Mouse (Mus musculus): ENCODE measurements around the gene Eef1akmt1. TPM values are rescaled to one million over a fixed set of nuclear protein-coding genes. Genes with fewer than 3 reads are reported as not detected.

Gene Eef1akmt1
- total RNA-seq (2014; rRNA removed) (26.2 and 39.2 TPM in 2 replicates), polyA plus RNA-seq (2015; fragmentation: Nextera tagmentation; extraction: Ambion mirVana) (63.8 and 73.7 TPM in 2 replicates)

DNA sequence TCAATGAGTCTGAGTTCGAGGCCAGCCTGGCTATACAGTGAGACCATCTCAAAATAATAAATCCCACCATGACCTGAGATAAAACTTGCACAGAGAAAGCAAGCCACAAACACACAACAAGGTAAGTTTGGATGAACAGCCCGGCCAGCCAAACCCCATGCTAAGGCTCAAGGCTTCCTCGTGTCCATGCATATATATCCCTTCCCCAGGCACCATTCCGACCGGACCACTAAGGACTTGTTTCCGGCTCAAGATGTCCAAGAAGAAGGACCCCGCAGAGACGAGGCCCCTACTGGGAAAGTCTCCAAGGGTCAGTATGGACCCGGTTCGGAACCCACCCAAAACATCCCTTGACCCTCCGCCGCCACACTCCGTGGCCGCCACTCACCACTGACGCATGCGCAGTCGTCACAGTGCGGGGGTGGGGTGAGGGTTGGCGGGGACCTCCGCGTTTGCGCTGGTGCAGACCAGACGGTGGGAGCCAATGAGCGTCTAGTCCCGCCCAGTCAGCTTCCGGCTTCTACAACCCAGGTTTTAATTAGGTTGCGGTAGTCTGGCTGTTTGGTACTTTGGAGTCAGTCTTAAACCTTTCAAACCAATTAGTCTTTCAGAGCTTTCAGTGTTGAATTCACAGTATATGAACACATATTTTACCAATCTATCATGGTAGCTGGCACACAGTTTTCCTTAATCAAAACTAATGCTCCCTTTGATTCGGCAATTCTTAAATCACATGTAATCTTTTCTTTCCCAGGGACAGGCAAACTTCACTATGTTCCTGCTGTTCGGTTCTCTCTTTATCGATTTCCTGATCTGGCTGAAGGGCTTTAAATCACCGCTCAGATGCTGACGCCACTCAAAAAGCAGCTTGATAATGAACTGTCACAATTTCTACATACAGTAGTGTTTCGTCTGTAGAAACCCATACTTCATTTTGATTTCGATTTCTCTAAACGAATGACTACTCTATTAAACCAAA, at the start of gene Eef1akmt1:
Gene Eef1akmt1, minus strand, starts transcription at position 458 of the 979 bp plus-strand sequence.
- no peak for TF ChIP-seq CTCF (IDR thresholded peaks at IDR 0.05)
- 8% methylated on average over 35 of the region's 35 CpGs for WGBS
- H3K27ac ChIP-seq (ENCODE audit: low read depth, low read length) = peak within 1 kb of the TSS; percentile 73
- no peaks in the 10 kb centered on the region for H3K4me1 ChIP-seq (ENCODE audit: insufficient read depth, low read length)
- H3K4me3 ChIP-seq (ENCODE audit: low read depth, low read length) = peak within 1 kb of the TSS; percentile 65
- H3K9ac ChIP-seq (replicated peaks; ENCODE audit: low read length, poor library complexity, severe bottlenecking) = peak within 1 kb of the TSS; percentile 71
- no peaks in the 10 kb centered on the region for H3K36me3 ChIP-seq (ENCODE audit: insufficient read depth, low read length)
- DNase-seq (ENCODE audit: low spot score) (peak; percentile 97), ATAC-seq (ENCODE audit: low FRiP score) (peak; percentile 99)
- H3K4me2 ChIP-seq (ENCODE audit: low read depth, low read length, poor library complexity, severe bottlenecking) = peak within 1 kb of the TSS; percentile 62
- H3K27me3 ChIP-seq (ENCODE audit: insufficient read depth, low read length) = no peaks in the 10 kb centered on the region
- H3K9me3 ChIP-seq (ENCODE audit: low read length) = no peaks in the 10 kb centered on the region

DNA sequence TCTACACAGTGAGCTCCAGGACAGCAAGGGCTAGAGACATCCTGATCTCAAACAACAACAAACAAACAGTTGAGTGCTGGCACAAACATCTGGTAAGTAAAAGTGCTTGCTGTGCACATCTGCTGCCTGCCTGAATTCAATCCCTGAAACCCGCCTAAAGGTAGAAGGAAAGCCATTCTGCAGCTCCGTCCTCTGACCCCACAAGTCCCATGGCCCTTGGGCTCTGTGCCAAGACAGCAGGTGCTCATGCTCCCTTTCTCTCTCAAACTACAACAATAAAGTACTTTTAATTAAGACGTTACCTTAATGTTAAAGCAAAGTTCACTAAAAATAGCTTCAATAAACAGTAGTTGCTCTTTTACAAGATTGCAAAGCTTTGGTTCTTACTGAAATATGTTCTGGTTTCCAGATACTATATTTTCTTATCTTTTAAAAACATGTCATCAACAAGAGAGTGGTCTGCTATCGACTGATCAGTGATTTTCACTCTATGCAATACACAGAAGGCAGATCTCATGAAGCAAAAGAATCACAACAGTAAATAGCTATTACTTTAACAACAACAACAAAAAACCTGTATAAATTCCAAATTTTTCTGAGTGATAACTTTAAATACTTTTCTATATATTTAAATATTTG, 49.3 kb upstream of the Eef1akmt1 start:
- Histone ChIP-seq H3K9ac (replicated peaks; ENCODE audit: low read length, poor library complexity, severe bottlenecking) (no peak overlapping the region), H3K9me3 (ENCODE audit: low read length) (no peaks in the 10 kb centered on the region), H3K36me3 (ENCODE audit: insufficient read depth, low read length) (peaks cover under 1% of the 10 kb centered on the region; the same call in 1 of the 2 replicates), H3K4me1 (ENCODE audit: insufficient read depth, low read length) (no peaks in the 10 kb centered on the region), H3K4me3 (ENCODE audit: low read depth, low read length) (no peak overlapping the region), H3K27ac (ENCODE audit: low read depth, low read length) (no peak overlapping the region), H3K27me3 (ENCODE audit: insufficient read depth, low read length) (no peaks in the 10 kb centered on the region), H3K4me2 (ENCODE audit: low read depth, low read length, poor library complexity, severe bottlenecking) (no peak overlapping the region)
- TF ChIP-seq CTCF (IDR thresholded peaks at IDR 0.05) = no peak
- DNase-seq (ENCODE audit: low spot score) = no peak
- ATAC-seq (ENCODE audit: low FRiP score) = no peak
- whole genome bisulfite sequencing = 60% methylated on average over 4 of the region's 4 CpGs

DNA sequence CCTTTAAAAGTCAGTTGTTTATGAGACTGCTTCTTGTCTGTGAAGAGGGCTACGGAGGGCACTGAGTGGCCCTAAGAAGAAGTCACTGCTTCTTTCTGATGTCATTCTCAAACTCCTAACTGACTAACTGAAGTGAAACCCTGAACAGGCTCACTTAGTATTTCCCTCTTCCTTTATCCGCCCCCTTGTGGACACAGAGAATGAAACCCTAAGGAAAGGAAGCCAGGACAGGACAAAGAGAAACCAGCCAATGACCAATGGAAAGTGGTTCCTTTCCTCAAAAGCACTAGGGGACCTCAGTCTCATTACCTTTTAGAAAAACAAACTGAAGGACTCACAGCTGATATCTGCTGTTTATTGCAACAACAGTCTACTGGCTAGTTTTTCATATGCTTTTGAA, 48.1 kb upstream of the Eef1akmt1 start:
- Histone ChIP-seq H3K9me3 (ENCODE audit: low read length) (no peaks in the 10 kb centered on the region), H3K36me3 (ENCODE audit: insufficient read depth, low read length) (no peaks in the 10 kb centered on the region), H3K4me3 (ENCODE audit: low read depth, low read length) (no peak overlapping the region), H3K4me2 (ENCODE audit: low read depth, low read length, poor library complexity, severe bottlenecking) (no peak overlapping the region), H3K4me1 (ENCODE audit: insufficient read depth, low read length) (no peaks in the 10 kb centered on the region), H3K9ac (replicated peaks; ENCODE audit: low read length, poor library complexity, severe bottlenecking) (no peak overlapping the region), H3K27ac (ENCODE audit: low read depth, low read length) (no peak overlapping the region), H3K27me3 (ENCODE audit: insufficient read depth, low read length) (no peaks in the 10 kb centered on the region)
- peak; percentile 72 for TF ChIP-seq CTCF (IDR thresholded peaks at IDR 0.05)
- peak; percentile 54 for DNase-seq (ENCODE audit: low spot score)
- WGBS = 50% methylated on average over 2 of the region's 2 CpGs
- ATAC-seq (ENCODE audit: low FRiP score) = no peak

DNA sequence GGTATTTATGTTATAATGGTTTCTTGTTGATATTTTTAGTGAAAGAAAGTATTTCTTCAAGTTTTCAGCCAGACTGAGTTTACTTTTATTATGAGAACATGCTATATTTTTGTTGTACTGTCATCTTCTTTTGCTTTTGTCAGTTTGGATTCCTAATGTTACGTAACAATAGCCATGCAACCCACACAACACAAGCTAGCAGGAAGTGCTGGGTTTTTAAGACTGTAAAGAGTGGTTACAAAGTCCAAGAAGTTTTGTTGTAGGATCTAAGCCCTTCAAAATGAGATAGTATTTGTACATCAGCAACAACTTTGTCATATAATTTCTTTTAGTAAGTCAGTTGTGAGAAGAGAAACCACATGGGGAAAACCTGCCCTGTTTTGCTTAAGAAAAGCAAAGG, 46.3 kb upstream of the Eef1akmt1 start:
- no peaks in the 10 kb centered on the region for H3K36me3 ChIP-seq (ENCODE audit: insufficient read depth, low read length)
- H3K4me2 ChIP-seq (ENCODE audit: low read depth, low read length, poor library complexity, severe bottlenecking) = no peak overlapping the region
- H3K4me1 ChIP-seq (ENCODE audit: insufficient read depth, low read length) = no peaks in the 10 kb centered on the region
- no peak overlapping the region for H3K4me3 ChIP-seq (ENCODE audit: low read depth, low read length)
- ATAC-seq (ENCODE audit: low FRiP score) (no peak), DNase-seq (ENCODE audit: low spot score) (no peak)
- no peaks in the 10 kb centered on the region for H3K9me3 ChIP-seq (ENCODE audit: low read length)
- H3K9ac ChIP-seq (replicated peaks; ENCODE audit: low read length, poor library complexity, severe bottlenecking) = no peak overlapping the region
- TF ChIP-seq CTCF (IDR thresholded peaks at IDR 0.05) = no peak
- H3K27ac ChIP-seq (ENCODE audit: low read depth, low read length) = no peak overlapping the region
- no peaks in the 10 kb centered on the region for H3K27me3 ChIP-seq (ENCODE audit: insufficient read depth, low read length)
- 94% methylated on average over 1 of the region's 1 CpGs for WGBS

DNA sequence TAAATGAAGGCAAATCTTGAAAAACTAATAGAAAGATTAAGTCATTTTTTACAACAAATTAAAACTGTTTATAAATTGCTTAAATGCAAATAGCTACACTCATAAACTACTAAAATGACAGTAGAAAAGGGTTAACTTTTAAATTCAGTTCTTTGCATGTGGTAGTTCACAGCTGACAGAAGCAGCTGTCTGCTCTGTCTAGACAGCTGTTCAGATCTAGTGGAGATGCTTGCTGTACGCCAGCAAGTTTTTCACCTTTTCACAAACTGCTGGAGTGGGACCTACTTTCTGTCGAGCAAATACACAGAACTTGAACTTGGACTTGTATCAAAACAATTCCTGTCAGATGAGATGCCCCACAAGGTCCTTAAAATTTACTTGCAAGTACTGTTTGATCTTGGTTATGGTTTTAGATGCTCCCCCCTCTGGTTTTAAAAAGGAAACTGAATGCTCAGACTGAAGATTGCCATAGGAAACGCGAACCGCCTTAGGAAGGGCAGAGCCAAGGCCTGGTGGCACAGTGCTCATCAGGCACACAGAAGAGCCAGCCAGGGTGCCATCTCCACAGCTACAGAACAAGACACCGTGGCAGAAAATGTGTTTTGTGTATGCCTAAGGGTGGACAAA, 45.0 kb upstream of the Eef1akmt1 start:
- TF ChIP-seq CTCF (IDR thresholded peaks at IDR 0.05) = no peak
- H3K4me1 ChIP-seq (ENCODE audit: insufficient read depth, low read length) = no peaks in the 10 kb centered on the region
- H3K27me3 ChIP-seq (ENCODE audit: insufficient read depth, low read length) = no peaks in the 10 kb centered on the region
- ATAC-seq (ENCODE audit: low FRiP score) (no peak), DNase-seq (ENCODE audit: low spot score) (no peak)
- H3K9me3 ChIP-seq (ENCODE audit: low read length) = no peaks in the 10 kb centered on the region
- 77% methylated on average over 6 of the region's 6 CpGs for WGBS
- no peak overlapping the region for H3K9ac ChIP-seq (replicated peaks; ENCODE audit: low read length, poor library complexity, severe bottlenecking)
- H3K36me3 ChIP-seq (ENCODE audit: insufficient read depth, low read length) = no peaks in the 10 kb centered on the region
- no peak overlapping the region for H3K4me3 ChIP-seq (ENCODE audit: low read depth, low read length)
- no peak overlapping the region for H3K27ac ChIP-seq (ENCODE audit: low read depth, low read length)
- no peak overlapping the region for H3K4me2 ChIP-seq (ENCODE audit: low read depth, low read length, poor library complexity, severe bottlenecking)

Data from midbrain, postnatal 0 days (tissue).